Mouse (Mus musculus) olfactory bulb, adult 2 months (tissue): Measurements from ENCODE around the gene Mthfr.

Experiments
- CTCF ChIP-seq: fragments of 200-500 bp; IDR thresholded peaks from 2 replicates; pipeline ENCODE4 v1.5.1; 2012; ENCODE audit warnings: low read depth, mild to moderate bottlenecking, low read length, moderate library complexity; ENCODE audit not compliant: insufficient read depth
- POLR2A ChIP-seq: fragments of 200-500 bp; IDR thresholded peaks from 2 replicates; pipeline ENCODE4 v1.6.1; 2012; ENCODE audit warnings: mild to moderate bottlenecking, low read depth, low read length, moderate library complexity; ENCODE audit not compliant: insufficient read depth

DNA sequence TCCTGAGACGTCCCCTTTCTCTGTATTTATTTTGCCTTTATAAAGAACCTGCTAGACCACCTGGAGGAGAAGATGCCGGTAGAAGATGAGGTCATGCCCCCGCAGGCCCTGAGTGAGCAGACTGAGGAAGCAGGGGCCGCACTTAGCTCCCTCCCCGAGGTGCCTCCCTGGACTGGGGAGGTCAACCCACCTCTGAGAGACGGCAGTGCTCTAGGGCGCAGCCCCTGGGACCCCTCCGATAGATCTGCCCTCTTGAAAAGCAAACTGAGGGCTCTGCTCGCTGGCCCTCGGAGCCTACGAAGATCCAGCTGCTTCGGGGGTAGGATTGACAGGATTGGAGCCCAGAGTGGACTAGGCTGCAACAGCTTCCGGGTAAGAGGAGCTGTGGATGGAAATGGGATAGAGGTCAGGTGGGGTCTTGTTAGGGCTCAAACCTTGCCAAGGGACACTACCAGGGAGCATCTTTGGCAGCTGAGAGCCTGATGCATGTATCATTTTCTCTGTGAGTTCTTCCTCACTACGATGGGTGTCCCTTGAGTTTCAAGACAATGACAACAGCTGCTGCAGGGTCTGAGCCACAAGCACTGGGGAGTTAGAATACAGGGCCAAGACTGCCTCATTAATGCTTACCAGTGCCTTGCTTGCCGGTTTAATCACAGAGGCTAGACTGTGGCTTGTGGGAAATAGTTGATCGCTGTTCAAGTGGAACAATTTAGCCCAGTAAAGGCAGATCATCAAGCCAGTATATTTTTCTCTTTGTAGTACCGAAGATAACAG, 37.7 kb upstream of the Mthfr start:
- TF ChIP-seq CTCF (no peak), POLR2A (0 out of 2 replicates have a peak, but pooled peaks have one; percentile 11)
